Mouse (Mus musculus) cerebellum, postnatal 14 days (tissue): ENCODE measurements at regions not wholly inside any gene's neighbourhood (a gene's known extent, or its start where the extent isn't known, plus 50 kb on each side); places are given as distances from the start of the nearest gene placed in this dataset.

Source experiments
- DNase-seq, 2 experiments: peaks; one replicate each; pipeline ENCODE4 v3.0.0; 2021; ENCODE audit warnings: mixed read lengths in 2 of 2

- no peak for DNase-seq
Measured at GRCm38 (mm10) chr1:128824916-128825683, 233.0 kb upstream of the Cxcr4 start.

DNA sequence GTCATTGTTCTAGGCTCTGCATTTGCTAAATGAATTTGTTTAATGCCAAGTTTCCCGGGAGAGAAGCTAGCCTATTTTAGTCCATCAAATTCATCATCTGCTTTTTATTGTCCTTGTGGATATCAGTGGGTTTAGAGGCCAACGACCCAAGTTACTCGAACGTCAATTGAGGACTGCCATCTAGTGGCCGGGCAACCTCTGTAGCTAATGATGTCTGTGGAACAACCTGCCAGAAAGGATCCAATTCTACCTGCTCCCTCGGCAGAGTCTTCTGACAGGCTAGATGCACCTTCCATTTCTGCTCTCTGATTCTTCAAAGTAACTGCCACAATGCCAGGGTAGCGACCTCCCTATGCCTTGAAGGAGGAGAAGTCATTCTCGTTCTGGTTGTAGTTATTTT, 232.1 kb upstream of the Cxcr4 start:
- DNase-seq: peak; percentile 88 to 92

DNA sequence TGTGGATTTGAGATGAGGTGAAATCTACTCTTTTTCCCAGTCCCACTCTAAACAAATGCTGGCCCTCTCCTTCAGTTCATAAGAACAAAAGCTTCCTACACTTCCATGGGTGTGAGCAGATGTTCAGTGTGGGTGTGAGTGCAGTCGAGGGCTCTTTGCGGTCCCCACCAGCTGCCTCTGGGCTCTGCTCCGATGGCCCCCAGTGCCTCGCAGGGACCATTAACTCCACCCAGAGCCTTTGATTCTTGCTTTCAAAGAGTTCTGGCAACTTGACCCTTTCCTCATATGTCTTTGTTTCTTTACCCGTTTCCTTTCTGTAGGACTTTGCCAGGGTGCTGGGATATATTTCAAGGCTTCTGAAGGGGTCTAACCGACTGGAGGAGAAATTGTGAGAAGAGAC, 229.9 kb upstream of the Cxcr4 start:
- DNase-seq: no peak

- no peak for DNase-seq
Measured at GRCm38 (mm10) chr1:128820527-128820926, 228.4 kb upstream of the Cxcr4 start.

GRCm38 (mm10) chr1:128819611-128820010, 227.5 kb upstream of the Cxcr4 start:
- DNase-seq: no peak

GRCm38 (mm10) chr1:128813379-128813778, 221.3 kb upstream of the Cxcr4 start:
- no peak for DNase-seq

- DNase-seq: no peak
Measured at GRCm38 (mm10) chr1:128810860-128811259, 218.8 kb upstream of the Cxcr4 start.

GRCm38 (mm10) chr1:128810094-128810493, 218.0 kb upstream of the Cxcr4 start:
- no peak for DNase-seq

DNA sequence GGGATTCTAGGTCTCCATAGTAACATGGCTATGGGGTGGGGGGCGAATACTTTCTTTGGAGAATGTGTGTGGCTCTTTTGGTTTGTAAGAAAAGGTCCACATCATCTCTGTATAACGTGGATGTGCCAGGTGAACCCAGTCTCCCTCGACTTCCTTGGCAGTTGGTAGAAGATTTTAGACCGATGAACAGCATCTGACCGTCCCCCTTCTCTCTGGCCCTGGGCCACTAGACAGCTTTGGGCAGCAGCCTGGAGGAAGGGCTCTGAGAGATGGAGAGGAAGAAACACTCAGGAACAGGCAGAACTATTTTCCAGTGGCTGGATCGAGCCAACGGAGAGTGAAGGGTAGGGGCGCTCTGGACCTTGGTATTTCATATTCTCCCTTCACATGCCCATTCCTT, 217.5 kb upstream of the Cxcr4 start:
- DNase-seq: no peak

DNA sequence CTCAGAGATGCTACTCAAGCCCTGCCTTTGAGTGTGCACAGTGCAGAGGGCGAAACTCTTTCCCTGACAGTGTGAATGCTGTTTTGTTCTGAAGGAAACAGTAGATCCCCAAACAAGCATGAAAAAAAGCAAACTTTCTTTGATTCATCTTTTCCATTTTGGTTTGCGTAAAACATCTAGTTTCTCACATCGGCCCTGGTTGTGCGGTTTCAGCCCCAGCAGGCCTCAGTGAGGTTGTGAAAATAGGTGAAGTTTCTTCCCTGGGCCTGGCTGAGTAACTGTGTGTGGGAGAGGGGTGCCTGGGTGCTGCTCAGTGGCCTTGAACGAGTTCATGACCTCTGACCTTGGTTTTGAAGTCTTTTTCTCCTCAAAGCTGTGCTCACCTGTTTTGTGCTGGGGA, 216.5 kb upstream of the Cxcr4 start:
- DNase-seq: no peak

DNA sequence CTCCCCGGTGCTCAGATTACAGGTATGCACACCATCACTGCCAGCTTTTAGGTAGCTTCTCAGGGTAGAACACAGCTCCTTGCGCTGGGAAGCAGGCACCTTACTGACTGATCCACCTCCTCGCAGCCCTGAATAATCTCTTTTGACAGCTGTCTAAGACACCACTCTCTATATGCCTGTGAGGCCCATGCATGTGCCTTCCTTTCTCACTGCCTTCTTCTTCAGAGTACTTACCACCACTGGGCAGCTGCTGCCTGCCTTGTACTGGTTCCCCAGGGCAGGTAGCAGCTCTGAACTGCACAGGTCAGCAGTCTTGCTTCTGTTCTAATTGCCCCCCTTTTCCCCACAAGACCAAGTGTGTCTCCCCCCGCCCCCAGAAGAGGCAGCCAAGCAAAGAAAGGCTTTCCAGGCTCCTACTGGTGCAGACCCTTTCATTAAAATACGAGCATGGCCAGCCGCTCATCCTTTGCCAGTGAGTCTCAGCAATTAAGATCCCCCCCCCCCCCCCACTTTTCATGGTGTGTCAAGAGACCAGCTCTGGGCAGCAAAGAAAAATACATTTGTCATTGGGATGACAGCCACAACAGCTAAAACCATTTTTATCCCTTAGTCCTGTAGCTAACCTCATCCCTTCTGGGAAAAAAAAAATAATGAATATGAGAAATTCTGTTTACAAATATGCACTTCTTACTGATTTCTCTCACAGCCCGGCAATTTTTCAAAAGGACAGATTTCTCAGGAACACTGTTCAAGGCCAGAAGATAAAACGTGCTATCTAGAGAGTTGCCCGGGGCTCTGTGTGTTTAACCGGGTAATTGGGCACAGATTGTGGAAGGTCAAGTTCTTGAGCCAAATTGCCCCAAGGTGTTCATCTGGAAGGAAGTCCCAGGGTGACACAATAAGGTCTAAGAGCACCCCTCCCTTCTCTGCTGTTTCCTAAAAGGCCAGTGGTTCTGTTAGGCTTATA, 213.9 kb upstream of the Cxcr4 start:
- peak in 1 of 2 experiments; percentile 27 for DNase-seq

GRCm38 (mm10) chr1:128803433-128804060, 211.5 kb upstream of the Cxcr4 start:
- DNase-seq: peak; percentile 34 to 44

DNA sequence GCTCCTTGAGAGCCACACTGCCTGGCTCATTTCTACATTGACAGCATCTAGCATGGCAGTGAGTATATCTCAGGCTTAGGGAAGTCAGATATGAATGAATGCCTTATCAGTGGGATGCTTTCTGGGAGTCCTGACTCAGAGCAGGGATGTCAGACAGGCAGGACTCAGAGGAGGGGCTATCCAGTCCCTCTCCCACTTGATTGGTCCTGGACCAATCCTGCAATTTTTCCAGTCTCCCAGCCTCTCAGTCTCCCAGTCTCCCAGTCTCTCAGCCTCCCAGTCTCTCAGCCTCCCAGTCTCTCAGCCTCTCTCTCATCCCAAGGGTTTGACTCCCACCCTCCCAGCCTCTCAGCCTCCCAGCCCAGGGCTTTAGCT, 211.0 kb upstream of the Cxcr4 start:
- DNase-seq: no peak

DNA sequence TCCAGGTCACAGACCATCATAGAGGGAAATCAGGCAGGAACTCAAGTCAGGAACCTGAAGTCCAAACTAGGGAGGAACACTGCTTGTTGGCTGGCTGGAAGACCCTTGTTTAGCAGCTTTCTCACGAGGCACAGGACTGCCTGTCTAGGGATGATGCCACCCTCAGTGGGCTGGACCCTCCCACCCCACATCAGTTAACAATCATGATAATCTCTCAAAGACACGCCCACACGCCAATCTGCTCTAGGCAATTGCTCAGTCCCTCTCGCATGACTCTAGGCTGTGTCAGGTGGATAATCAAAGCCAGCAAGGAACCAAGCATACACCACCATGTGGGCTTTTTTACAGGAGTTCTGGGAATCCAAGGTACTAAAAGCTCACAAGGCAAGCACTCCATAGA, 206.6 kb upstream of the Cxcr4 start:
- no peak for DNase-seq

GRCm38 (mm10) chr1:128795654-128796053, 203.6 kb upstream of the Cxcr4 start:
- no peak for DNase-seq

GRCm38 (mm10) chr1:128790881-128791280, 198.8 kb upstream of the Cxcr4 start:
- no peak for DNase-seq

- no peak for DNase-seq
Measured at GRCm38 (mm10) chr1:128789567-128790335, 197.7 kb upstream of the Cxcr4 start.

- DNase-seq: no peak
Measured at GRCm38 (mm10) chr1:128788227-128788626, 196.1 kb upstream of the Cxcr4 start.

- DNase-seq: peak; percentile 44 to 63
Measured at GRCm38 (mm10) chr1:128786941-128787569, 195.0 kb upstream of the Cxcr4 start.

GRCm38 (mm10) chr1:128782286-128782685, 190.2 kb upstream of the Cxcr4 start:
- no peak for DNase-seq

- no peak for DNase-seq
Measured at GRCm38 (mm10) chr1:128781871-128782270, 189.8 kb upstream of the Cxcr4 start.

DNA sequence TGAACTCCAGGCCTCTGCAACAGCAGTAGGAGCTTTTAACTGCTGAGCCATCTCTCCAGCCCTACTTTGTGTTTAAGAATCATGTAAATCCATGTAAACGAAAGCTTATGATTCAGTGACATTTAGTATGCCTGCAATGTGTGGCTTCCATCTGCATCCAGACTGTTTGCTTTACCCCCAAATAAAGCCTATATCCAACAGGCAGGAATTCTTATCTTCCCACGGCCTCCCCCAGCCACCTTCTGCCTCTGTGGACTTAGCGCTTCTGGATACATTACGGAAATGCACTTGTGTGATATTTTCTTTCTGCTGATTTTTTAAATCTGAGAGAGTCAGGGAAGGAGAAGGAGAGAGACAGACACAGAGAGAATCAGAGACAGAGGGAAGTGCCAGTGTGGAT, 189.2 kb upstream of the Cxcr4 start:
- DNase-seq: no peak
